Mouse (Mus musculus) right cerebral cortex, postnatal 4 days (tissue): Measurements from ENCODE around the gene Lbx2.

ENCODE experiments used
- DNase-seq: peaks from one replicate; pipeline ENCODE4 v3.0.0-alpha.2; 2022

Lbx2 gene

DNA sequence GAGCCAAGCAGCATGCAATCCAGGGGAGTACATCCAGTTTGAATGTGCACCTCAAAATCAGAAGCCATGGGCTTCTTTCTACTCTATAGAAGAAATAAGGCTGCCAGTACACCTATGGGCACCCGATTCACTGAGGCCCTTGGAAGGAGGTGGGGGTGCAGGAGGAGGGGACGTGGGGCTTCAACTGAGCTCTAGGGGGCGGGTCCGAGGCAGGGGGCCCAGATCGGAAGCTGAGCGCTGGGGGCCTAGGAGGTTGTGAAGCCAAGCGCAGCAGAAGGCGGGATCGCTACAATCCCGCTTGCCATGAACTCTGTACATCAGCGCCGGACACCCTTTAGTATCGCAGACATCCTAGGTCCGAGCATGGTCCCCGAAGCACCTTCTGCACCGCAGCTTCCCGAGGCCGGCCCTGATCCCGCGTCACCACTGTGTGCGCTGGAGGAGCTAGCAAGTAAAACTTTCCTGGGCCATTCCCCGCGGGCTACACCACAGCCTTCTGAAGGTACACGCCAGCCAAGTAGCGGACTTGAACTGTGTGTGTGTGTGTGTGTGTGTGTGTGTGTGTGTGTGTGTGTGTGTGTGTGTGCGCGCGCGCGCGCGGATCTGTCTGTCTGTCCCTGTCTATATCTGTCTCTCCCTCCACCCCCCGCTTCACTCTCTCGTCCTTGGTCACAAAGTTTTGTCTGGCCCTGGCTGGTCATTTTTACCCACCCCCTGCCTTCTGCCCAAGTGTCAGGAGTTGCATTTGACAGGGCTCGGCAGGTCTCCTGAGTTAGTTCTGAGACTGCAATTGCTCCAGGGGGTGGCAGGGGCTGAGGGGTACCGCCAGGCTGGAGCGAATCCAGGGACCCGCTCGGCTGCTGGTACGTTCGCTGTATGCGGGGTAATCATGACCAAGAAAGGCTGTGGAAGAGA is at the start of gene Lbx2:
Lbx2 (plus strand) TSS at position 247 of the 915 bp plus-strand sequence.
- no peak for DNase-seq

DNA sequence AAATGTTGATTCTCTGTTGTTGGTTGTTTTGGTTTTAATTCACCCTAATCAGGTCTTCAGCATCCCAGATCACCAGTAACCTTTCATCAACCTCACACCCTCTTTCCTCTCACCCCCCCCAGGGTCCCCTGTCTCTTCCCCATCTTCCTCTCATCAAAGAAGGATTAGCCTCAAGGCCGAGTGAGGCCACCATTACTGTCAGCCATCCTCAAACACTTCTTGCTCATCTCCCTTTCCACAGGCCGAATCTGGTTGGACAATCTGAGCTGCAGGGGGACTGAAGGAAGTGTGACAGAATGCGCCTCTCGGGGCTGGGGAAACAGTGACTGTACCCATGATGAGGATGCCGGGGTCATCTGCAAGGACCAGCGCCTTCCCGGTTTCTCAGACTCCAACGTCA is 49.0 kb upstream of the Lbx2 start:
- no peak for DNase-seq

DNA sequence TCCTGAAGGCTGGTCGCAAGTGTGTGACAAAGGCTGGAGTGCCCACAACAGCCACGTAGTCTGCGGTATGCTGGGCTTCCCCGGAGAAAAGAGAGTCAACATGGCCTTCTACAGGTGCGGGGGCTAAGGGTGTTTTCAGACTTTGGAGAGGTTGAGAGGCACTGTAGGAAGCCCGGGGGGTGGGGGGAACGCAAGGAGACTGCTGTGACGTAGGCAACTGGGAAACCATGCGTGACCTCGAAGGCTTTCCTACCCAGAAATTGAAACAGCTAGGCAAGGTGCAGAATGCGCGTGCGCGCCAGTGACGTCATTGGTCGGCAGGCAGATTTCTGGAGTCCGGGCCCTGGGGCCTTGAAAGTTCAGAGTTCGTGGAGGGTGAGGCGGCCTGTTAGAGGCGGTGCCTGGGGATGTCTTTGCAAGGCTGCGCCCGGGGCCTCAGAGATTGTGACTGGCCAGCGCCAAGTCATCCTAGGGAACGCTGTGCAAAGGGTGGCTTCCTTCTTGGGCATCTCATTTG is 47.6 kb upstream of the Lbx2 start:
- peak; percentile 87 for DNase-seq

DNA sequence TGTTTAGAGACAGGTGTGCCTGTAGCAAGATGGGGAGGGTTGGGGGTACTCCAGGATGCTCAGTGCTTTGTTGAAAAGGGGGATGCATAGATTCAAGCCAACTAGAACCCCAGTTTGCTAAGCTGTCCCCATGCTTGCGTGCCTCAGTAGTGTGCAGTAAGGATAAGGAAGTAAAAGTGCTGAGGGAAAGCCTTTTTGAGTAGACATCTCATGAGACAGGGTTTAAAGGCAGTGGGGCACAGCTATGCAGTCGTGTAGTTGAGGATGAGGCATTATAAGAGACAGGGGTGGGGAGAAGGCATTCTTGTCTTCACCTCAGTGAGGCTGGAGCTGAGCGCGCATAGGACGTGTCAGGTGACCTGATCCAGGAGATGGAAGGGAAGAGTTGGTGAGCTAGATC is 45.6 kb upstream of the Lbx2 start:
- no peak for DNase-seq

DNA sequence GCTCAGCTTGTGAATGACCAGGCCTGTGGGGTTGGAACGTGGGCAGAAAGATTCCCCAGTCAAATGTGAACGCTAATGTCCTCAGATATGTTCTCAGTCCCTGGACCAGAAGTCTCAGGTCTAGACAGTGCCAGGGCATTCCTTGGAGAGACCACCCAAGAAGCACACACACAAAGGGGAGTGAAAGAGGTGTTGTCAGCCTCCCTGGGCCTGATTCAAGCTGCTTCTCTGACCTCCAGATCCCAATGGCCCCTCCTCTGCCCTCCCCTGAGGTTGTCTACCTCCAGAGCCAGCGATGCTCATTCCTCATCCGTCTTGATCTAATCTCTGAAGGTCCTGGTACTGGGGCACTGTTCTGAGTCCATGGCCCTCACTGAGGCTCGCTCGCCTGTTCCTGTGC is 42.6 kb upstream of the Lbx2 start:
- no peak for DNase-seq

DNA sequence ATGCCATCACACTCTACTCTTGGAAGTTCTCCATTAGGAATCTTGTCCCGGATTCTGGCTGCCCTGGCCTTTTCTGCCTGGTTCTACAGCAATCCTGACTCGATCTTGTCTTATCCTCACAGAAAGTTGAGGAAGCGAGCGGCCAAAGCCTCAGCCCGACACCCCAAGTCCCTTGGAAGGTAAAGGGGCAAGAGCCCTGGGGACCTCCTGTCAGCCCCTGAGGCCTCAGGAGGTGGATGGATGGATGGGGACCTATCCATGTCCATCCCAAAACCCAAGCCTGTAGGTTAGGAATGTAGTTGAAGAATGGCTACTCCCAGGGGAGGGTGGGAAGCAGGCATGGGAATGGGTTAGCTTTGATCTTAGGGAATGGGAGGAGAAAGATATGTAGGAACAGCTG is 42.2 kb upstream of the Lbx2 start:
- DNase-seq, result no peak

DNA sequence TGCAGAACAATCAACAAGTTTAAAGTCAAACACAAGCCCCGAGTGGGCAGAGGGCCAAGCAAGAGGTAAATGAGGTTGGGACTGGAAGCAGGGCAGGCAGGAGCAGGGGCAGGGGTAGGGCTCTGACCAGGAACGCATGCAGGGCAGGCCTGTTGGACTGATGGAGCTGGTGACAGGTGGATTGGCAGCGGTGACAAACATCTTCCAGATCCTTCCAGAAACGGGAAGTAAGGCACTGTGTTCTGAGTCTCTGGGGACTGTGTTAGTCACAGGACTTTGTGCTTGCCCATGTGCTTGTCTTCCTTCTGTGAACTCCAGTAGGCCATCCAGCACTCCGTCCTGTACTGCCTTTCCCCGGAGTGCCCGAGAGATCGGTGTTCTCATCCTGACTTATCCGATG is 41.4 kb upstream of the Lbx2 start:
- no peak for DNase-seq

DNA sequence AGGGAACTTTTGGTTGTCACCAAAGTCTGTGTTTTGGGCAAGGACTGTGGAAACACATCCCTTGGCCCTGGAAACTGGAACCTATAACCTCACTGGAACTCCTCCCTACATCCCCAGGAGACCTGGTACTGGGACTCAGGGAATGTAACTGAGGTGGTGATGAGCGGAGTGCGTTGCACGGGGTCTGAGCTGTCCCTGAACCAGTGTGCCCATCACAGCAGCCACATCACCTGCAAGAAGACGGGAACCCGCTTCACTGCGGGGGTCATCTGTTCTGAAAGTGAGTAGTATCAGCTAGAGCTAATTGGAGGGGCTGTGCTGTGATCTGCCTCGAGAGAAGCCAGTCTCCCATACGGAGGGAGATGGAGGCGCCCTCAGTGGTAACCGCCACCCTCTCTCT is 36.8 kb upstream of the Lbx2 start:
- no peak for DNase-seq

DNA sequence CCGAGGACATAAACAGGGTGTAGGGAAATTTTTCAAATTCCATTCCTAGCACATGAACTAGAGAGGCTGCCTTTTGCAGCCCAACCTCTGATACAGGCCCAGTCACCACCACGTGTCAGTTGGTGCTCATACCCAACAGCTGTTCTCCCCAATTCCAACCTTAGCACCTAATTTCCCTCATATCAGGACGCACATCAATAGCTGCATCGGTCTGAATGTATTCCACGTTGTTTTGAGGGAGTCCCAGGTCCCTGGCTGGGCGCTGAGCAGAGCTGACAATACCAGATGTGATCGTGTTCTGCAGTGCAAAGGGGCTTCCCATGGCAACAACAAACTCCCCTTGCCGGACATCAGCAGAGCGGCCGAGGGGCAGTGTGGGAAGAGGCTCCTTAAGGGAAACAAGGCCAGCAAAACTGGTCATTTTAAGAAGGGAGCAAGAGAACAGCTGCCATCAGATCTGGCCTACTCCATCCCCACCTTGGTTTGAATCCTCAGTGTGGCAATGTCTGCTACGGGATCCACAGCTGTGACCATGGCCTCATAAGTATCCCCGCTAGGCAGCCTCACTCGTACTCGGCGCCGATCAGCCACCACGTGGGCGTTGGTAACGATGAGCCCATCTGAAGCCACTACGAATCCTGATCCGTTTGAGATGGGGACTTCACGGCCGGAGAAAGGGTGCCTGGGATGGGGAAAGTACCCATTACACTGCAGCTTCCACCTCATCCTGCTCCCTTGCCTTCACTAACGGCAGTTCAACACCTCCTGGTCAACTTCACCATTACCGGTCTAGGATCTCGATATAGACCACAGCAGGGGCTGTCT is 32.8 kb upstream of the Lbx2 start:
- DNase-seq, result no peak

DNA sequence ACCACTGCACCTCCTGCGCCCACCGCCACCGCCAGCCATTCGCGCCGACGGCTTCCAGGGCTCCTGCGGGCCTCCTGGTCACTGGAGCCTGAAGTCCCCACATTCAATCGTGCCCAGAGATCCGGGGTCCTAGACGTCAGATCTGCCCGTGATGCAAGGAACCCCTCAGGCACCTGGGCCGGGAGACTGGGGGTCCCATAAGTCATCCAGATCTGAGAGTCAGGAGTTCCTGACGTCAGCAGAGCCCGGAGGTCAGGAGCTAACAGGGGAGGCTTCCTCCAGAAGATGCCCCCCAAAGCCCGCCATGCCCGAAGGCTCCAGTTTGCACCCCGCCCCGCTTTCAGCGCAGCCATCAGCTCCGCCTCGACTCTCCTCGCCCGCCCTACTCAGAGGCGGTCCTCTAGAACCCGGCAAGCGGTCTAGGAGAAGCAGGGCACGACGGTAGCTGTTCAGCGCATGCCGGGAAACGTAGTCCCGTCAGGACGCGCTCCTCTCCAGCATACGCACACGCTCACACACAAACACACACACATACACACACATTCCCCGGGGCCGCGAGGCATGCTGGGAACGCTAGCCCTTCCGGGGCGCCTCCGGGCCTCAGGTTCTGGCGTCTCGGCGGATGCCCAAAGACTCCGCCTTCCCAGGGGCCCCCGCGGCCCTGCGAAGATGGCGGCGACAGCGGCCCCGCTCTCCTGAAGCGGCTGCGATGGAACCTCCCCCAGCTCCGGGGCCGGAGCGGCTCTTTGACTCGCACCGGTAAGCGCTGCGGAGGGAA is 31.9 kb upstream of the Lbx2 start, which contains the start of gene Aup1:
Aup1 (plus strand) TSS at position 448 of the 778 bp plus-strand sequence.
- DNase-seq, result peak; percentile 94

DNA sequence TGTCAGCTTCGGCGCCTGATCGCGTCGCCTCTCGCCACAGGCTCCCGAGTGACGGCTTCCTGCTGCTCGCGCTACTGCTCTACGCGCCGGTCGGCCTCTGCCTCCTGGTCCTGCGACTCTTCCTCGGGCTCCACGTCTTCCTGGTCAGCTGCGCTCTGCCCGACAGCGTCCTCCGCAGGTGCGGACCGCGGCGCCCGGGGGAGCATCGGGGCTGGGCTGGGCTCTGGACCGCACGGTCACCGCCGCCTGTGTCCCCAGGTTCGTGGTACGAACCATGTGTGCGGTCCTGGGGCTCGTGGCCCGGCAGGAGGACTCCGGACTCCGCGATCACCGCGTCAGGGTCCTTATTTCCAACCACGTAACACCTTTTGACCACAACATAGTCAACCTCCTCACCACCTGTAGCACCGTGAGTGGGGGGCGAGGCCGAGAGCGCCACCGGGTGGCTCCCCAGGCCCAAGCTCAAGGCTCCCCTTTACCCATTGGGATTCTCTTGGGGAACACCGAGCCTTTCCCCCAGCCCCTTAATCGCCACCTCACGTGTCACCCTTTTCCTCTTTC is 31.2 kb upstream of the Lbx2 start, which contains the start of gene Htra2:
Htra2 (minus strand) TSS at position 403 of the 561 bp plus-strand sequence.
- DNase-seq, result no peak

DNA sequence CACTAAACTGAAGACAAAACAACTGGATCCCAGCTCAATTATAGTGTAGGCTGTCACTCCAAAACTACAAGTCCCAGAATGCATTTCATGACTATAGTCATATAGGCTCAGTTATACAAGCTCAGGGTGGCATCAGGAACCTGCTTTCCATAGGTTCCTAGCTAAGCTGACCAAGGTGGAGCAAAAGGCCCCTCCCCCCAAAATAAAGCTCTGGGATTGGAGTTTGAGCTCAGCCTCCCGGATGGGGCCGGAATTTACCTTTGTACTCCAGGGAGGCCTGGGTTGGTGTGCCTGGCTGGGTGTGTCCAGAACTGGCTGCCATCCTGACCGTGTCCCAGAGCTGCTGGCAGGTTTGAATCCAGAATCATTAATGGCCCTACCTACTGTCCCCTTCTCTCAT is 28.4 kb upstream of the Lbx2 start, which contains the start of gene Dqx1:
Dqx1 (plus strand) TSS at position 55 of the 400 bp plus-strand sequence.
- no peak for DNase-seq

DNA sequence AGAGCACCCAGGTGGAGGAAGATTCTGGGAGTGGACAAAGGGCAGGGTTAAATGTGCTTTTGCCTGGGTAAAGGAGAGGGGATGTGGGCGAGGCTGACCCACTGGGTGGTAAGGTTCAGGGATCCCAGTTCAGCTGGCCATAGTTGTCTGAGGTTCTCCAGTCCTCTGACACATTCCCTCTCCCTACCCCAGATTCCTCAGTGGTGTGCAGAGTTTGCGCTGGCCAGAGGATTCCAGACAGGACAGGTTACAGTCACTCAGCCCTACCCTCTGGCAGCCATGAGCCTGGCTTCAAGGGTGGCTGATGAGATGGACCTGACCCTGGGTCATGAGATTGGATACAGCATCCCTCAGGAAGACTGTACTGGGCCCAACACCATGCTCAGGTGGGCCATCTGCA is 27.4 kb upstream of the Lbx2 start:
- DNase-seq, result no peak

DNA sequence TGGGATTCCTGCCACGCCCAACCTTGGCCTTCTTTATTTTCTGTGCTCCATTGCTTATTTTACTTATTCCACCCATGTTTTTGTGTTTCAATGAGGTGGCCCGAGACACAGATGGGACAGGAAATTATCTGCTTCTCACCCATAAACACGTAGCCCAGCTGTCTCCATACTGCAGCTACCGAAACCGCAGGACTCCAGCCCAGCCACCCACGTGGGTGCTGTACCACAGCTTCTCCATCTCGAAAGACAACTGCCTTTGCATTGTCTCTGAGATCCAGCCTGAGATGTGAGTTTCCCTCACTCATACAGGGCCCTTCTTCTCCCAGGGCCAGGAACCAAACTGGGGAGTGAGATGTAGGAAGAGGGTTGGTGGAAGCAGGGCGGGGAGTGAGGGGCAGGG is 20.2 kb upstream of the Lbx2 start:
- DNase-seq, result no peak

DNA sequence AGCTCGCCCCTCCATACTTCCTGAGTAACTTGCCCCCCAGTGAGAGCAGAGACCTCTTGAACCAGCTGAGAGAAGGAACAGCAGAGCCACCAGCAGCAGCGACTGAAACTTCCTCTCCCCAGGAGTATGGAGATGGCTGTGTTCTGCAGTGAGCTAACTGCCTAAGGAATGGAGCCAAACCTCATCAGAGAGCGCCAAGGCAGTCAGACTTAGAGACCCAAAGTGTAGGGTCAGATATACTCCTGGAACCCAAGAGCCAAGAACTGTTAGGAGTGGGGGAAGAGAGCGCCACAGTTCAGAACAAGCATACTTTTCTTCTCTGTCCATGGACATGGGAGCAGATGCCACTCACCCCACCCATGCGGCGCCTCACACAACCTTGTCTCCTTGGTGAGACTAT is 19.7 kb upstream of the Lbx2 start:
- DNase-seq, result no peak

DNA sequence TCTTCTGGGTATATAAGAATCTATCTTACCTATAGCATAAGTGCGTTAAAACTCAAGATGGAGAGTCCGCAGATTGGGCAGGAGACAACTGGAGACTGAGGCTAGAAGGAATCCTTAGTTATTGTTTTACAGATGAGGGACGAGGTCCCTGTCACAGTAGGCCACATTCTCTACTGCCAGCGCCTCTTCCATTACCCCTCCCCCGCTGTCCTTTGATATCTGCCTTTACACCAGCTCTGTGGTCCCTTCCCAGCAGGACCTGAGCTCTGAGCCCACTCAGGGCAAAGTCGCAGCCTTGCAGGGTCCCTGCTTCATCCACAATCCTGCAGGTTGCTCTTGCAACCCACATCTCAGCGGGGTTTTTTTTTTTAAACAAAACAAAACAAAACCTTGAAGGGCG is 17.9 kb upstream of the Lbx2 start:
- DNase-seq, result no peak

DNA sequence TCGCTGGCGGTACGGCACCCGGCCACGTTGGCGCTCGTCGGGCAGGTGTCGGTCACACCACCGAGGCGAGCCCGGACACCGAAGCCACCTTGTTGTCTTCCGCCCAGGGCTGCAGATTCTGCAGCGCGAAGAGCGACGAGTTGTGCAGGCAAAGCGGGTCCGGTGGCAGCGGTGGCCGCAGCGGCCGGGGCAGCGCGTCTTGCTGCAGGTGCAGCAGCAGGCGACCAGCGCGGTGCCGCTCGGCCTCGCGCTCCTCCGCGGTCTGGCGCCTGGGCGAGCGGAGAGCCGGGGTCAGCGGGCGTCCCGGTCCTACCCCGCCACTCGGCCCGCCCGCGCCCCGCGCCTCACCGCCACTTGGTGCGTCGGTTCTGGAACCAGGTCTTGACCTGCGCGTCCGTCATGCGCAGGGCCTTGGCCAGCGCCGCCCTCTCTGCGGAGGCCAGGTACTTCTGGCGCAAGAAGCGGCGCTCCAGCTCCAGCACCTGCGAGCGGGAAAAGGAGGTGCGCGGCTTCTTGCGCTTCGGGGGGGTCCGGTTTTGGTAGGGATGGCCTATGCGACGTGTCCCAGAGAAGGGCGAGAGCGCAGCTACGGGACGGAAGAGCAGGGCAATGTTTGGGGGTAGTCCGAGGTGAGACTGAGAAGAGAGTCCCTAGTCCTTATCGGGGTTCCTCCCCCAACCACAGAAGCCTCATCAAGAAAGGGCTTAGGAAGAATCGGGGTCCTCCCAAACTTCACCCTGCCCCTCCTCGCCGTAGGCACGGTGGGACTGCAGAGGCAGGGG is 17.3 kb upstream of the Lbx2 start:
- DNase-seq, result no peak

DNA sequence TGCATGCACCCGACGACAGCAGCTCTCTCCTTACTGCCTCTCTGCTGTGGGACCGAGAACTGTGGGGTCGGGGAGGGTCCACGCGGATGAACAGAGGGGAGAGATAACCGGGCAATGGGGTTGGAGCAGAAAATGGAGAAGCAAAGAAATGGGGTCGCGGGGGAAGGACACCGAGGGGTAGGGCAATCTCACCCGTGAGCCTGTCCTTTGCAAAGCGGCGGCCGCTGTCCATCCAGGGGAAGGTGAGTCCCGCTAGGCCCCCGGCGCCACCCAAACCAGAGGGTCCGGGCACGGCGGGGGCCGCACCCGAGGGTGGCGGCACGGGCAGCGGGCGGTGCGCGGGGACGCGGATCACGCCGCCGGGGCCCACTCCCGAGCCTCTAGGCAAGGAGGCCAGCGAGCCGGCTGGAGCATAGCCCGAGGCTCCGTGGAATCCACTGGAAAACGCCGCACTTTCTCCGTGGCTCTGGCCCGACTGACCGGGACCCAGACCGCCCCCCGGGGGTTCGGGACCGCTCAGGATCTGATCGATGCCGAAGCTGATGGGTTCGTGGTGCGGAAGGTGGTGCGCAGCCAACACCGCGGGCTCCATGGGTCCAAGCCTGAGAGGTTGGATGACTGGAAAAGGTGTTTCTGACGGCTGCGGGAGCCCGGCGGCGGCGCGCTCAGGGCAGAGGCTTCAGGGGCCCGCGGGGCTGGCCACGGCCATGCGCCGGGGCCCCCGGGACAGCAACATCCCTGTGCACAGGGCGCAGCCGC is 16.5 kb upstream of the Lbx2 start:
- no peak for DNase-seq

DNA sequence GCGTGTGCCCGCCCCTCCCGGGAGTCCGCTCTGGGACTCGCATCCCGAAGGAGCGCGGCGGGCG is 16.1 kb upstream of the Lbx2 start, which contains the start of gene Tlx2:
Tlx2 (minus strand) TSS at position 47 of the 64 bp plus-strand sequence.
- DNase-seq, result no peak

DNA sequence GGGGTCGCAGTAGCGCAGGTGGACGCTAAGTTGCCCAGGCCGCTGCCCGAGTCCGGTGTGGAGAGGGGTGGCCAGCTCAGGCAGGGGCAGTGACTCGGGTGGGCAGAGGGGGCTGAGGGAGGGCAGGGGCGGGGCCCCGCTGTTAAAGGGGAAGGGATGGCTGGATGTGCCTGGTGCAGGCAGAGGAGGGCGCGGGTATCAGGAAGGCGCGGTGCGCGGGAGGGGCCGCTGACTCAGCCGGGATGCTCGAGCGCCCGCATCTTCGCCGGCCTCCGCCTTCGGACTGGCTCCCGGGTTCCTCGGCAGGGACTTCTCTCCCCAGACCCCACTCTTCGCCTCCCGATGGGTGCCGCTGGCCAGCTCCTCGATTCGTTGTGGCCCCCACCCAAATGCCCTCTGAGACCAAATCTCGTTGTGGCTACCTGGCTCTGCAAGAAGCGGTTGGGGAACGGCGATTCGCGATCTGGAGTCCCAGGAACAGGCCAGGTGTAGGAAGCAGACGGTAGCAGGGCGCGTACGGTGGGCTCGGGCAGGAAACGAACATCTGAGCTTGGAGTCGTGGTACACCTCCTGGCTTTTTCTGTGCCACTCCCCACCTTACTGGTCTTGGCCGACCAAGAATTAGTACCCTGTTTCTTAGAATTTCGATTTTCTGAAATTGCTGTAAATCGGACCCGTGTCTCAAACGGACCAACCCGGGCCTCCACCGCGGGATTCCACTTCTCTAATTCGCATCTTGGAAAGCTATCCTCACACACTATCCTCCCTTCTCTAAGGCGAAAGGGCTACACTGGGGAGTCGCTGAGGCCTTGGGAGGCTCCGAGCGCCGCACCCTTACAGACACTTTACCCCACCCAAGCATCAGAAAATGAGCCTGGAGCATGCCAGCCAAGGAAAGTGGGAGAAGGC is 15.6 kb upstream of the Lbx2 start:
- no peak for DNase-seq
